Mouse (Mus musculus): Measurements from ENCODE around the gene Tsr2. TPM values are rescaled to one million over a fixed set of nuclear protein-coding genes. Genes with fewer than 3 reads are reported as not detected.

Gene Tsr2
- polyA plus RNA-seq, 1 experiment from 2014 or later: 52.9 TPM

- no peak overlapping the region for H3K27ac ChIP-seq (replicated peaks; ENCODE audit: low read depth, low read length)
- H3K9ac ChIP-seq (replicated peaks; ENCODE audit: low read length): no peak overlapping the region
- no peak for ATAC-seq (replicated peaks; ENCODE audit: insufficient number of reproducible peaks, low FRiP score, low TSS enrichment, low read depth)
- no peaks in the 10 kb centered on the region for H3K4me1 ChIP-seq (ENCODE audit: control insufficient read depth, insufficient read depth, low read length)
- no peak overlapping the region for H3K4me2 ChIP-seq (ENCODE audit: low read depth, low read length)
- no peaks in the 10 kb centered on the region for H3K27me3 ChIP-seq (ENCODE audit: control insufficient read depth, insufficient read depth, low read length)
- no peaks in the 10 kb centered on the region for H3K36me3 ChIP-seq (replicated peaks; ENCODE audit: control insufficient read depth, insufficient read depth, low read depth, low read length)
- no peak overlapping the region for H3K4me3 ChIP-seq (ENCODE audit: low read depth, low read length)
- DNase-seq (ENCODE audit: low spot score): no peak
- no peaks in the 10 kb centered on the region for H3K9me3 ChIP-seq (replicated peaks; ENCODE audit: control insufficient read depth, low read length)
- WGBS: 88% methylated on average over 2 of the region's 2 CpGs
Observed at GRCm38 (mm10) chrX:151085599-151085998, 10.7 kb downstream of the Tsr2 start.

GRCm38 (mm10) chrX:151076941-151077485 lies 19.3 kb downstream of the Tsr2 start:
- H3K9ac ChIP-seq (replicated peaks; ENCODE audit: low read length): no peak overlapping the region
- 81% methylated on average over 4 of the region's 4 CpGs for WGBS
- no peak overlapping the region for H3K4me2 ChIP-seq (ENCODE audit: low read depth, low read length)
- H3K4me3 ChIP-seq (ENCODE audit: low read depth, low read length): no peak overlapping the region
- H3K27ac ChIP-seq (replicated peaks; ENCODE audit: low read depth, low read length): no peak overlapping the region
- no peaks in the 10 kb centered on the region for H3K9me3 ChIP-seq (replicated peaks; ENCODE audit: control insufficient read depth, low read length)
- DNase-seq (ENCODE audit: low spot score): no peak
- H3K4me1 ChIP-seq (ENCODE audit: control insufficient read depth, insufficient read depth, low read length): no peaks in the 10 kb centered on the region
- no peaks in the 10 kb centered on the region for H3K27me3 ChIP-seq (ENCODE audit: control insufficient read depth, insufficient read depth, low read length)
- no peaks in the 10 kb centered on the region; the same call in 1 of the 2 replicates for H3K36me3 ChIP-seq (replicated peaks; ENCODE audit: control insufficient read depth, insufficient read depth, low read depth, low read length)
- ATAC-seq (replicated peaks; ENCODE audit: insufficient number of reproducible peaks, low FRiP score, low TSS enrichment, low read depth): no peak

GRCm38 (mm10) chrX:151076007-151076406 lies 20.3 kb downstream of the Tsr2 start:
- no peak for ATAC-seq (replicated peaks; ENCODE audit: insufficient number of reproducible peaks, low FRiP score, low TSS enrichment, low read depth)

GRCm38 (mm10) chrX:151067876-151068275 lies 28.5 kb downstream of the Tsr2 start:
- 93% methylated on average over 5 of the region's 5 CpGs for WGBS
- no peak overlapping the region for H3K4me2 ChIP-seq (ENCODE audit: low read depth, low read length)
- no peak overlapping the region for H3K27ac ChIP-seq (replicated peaks; ENCODE audit: low read depth, low read length)
- no peaks in the 10 kb centered on the region; the same call in 1 of the 2 replicates for H3K36me3 ChIP-seq (replicated peaks; ENCODE audit: control insufficient read depth, insufficient read depth, low read depth, low read length)
- no peaks in the 10 kb centered on the region for H3K9me3 ChIP-seq (replicated peaks; ENCODE audit: control insufficient read depth, low read length)
- DNase-seq (ENCODE audit: low spot score) (no peak), ATAC-seq (replicated peaks; ENCODE audit: insufficient number of reproducible peaks, low FRiP score, low TSS enrichment, low read depth) (no peak)
- no peak overlapping the region for H3K9ac ChIP-seq (replicated peaks; ENCODE audit: low read length)
- no peaks in the 10 kb centered on the region for H3K4me1 ChIP-seq (ENCODE audit: control insufficient read depth, insufficient read depth, low read length)
- no peaks in the 10 kb centered on the region for H3K27me3 ChIP-seq (ENCODE audit: control insufficient read depth, insufficient read depth, low read length)
- no peak overlapping the region for H3K4me3 ChIP-seq (ENCODE audit: low read depth, low read length)

More at GRCm38 (mm10) chrX:151076007-151076406, 20.3 kb downstream of the Tsr2 start:
- H3K9me3 ChIP-seq (replicated peaks; ENCODE audit: control insufficient read depth, low read length): no peaks in the 10 kb centered on the region
- 91% methylated on average over 5 of the region's 5 CpGs for WGBS
- no peaks in the 10 kb centered on the region; the same call in 1 of the 2 replicates for H3K36me3 ChIP-seq (replicated peaks; ENCODE audit: control insufficient read depth, insufficient read depth, low read depth, low read length)
- no peak for DNase-seq (ENCODE audit: low spot score)
- H3K4me2 ChIP-seq (ENCODE audit: low read depth, low read length): no peak overlapping the region
- no peak overlapping the region for H3K9ac ChIP-seq (replicated peaks; ENCODE audit: low read length)
- no peaks in the 10 kb centered on the region for H3K4me1 ChIP-seq (ENCODE audit: control insufficient read depth, insufficient read depth, low read length)
- H3K4me3 ChIP-seq (ENCODE audit: low read depth, low read length): no peak overlapping the region
- H3K27ac ChIP-seq (replicated peaks; ENCODE audit: low read depth, low read length): no peak overlapping the region
- H3K27me3 ChIP-seq (ENCODE audit: control insufficient read depth, insufficient read depth, low read length): no peaks in the 10 kb centered on the region

- DNase-seq (ENCODE audit: low spot score): no peak
- H3K27me3 ChIP-seq (ENCODE audit: control insufficient read depth, insufficient read depth, low read length): no peaks in the 10 kb centered on the region
- WGBS: 89% methylated on average over 7 of the region's 7 CpGs
Observed at GRCm38 (mm10) chrX:151066071-151066666, 30.2 kb downstream of the Tsr2 start.

GRCm38 (mm10) chrX:151061615-151062299 lies 34.6 kb downstream of the Tsr2 start:
- no peak overlapping the region for H3K4me3 ChIP-seq (ENCODE audit: low read depth, low read length)
- 78% methylated on average over 3 of the region's 3 CpGs for WGBS

More at GRCm38 (mm10) chrX:151066071-151066666, 30.2 kb downstream of the Tsr2 start:
- no peaks in the 10 kb centered on the region for H3K9me3 ChIP-seq (replicated peaks; ENCODE audit: control insufficient read depth, low read length)
- H3K4me3 ChIP-seq (ENCODE audit: low read depth, low read length): no peak overlapping the region
- H3K4me2 ChIP-seq (ENCODE audit: low read depth, low read length): no peak overlapping the region
- H3K4me1 ChIP-seq (ENCODE audit: control insufficient read depth, insufficient read depth, low read length): no peaks in the 10 kb centered on the region
- no peak overlapping the region for H3K9ac ChIP-seq (replicated peaks; ENCODE audit: low read length)
- H3K27ac ChIP-seq (replicated peaks; ENCODE audit: low read depth, low read length): no peak overlapping the region
- no peak for ATAC-seq (replicated peaks; ENCODE audit: insufficient number of reproducible peaks, low FRiP score, low TSS enrichment, low read depth)
- H3K36me3 ChIP-seq (replicated peaks; ENCODE audit: control insufficient read depth, insufficient read depth, low read depth, low read length): no peaks in the 10 kb centered on the region; the same call in 1 of the 2 replicates

GRCm38 (mm10) chrX:151059346-151059745 lies 37.0 kb downstream of the Tsr2 start:
- DNase-seq (ENCODE audit: low spot score) (no peak), ATAC-seq (replicated peaks; ENCODE audit: insufficient number of reproducible peaks, low FRiP score, low TSS enrichment, low read depth) (no peak)
- Histone ChIP-seq H3K27ac (replicated peaks; ENCODE audit: low read depth, low read length) (no peak overlapping the region), H3K4me3 (ENCODE audit: low read depth, low read length) (no peak overlapping the region), H3K27me3 (ENCODE audit: control insufficient read depth, insufficient read depth, low read length) (no peaks in the 10 kb centered on the region), H3K9ac (replicated peaks; ENCODE audit: low read length) (no peak overlapping the region), H3K4me1 (ENCODE audit: control insufficient read depth, insufficient read depth, low read length) (no peaks in the 10 kb centered on the region), H3K36me3 (replicated peaks; ENCODE audit: control insufficient read depth, insufficient read depth, low read depth, low read length) (no peaks in the 10 kb centered on the region), H3K9me3 (replicated peaks; ENCODE audit: control insufficient read depth, low read length) (no peaks in the 10 kb centered on the region), H3K4me2 (ENCODE audit: low read depth, low read length) (no peak overlapping the region)
- WGBS: 95% methylated on average over 1 of the region's 1 CpGs

More at GRCm38 (mm10) chrX:151061615-151062299, 34.6 kb downstream of the Tsr2 start:
- no peaks in the 10 kb centered on the region for H3K27me3 ChIP-seq (ENCODE audit: control insufficient read depth, insufficient read depth, low read length)
- no peaks in the 10 kb centered on the region for H3K36me3 ChIP-seq (replicated peaks; ENCODE audit: control insufficient read depth, insufficient read depth, low read depth, low read length)
- no peak overlapping the region for H3K9ac ChIP-seq (replicated peaks; ENCODE audit: low read length)
- H3K4me2 ChIP-seq (ENCODE audit: low read depth, low read length): no peak overlapping the region
- DNase-seq (ENCODE audit: low spot score): no peak
- ATAC-seq (replicated peaks; ENCODE audit: insufficient number of reproducible peaks, low FRiP score, low TSS enrichment, low read depth): no peak
- H3K4me1 ChIP-seq (ENCODE audit: control insufficient read depth, insufficient read depth, low read length): no peaks in the 10 kb centered on the region
- no peak overlapping the region for H3K27ac ChIP-seq (replicated peaks; ENCODE audit: low read depth, low read length)
- no peaks in the 10 kb centered on the region for H3K9me3 ChIP-seq (replicated peaks; ENCODE audit: control insufficient read depth, low read length)

GRCm38 (mm10) chrX:151055559-151055958 lies 40.8 kb downstream of the Tsr2 start:
- peak; percentile 8 for DNase-seq (ENCODE audit: low spot score)
- no peaks in the 10 kb centered on the region for H3K27me3 ChIP-seq (ENCODE audit: control insufficient read depth, insufficient read depth, low read length)
- no peaks in the 10 kb centered on the region for H3K4me1 ChIP-seq (ENCODE audit: control insufficient read depth, insufficient read depth, low read length)
- no peak overlapping the region for H3K27ac ChIP-seq (replicated peaks; ENCODE audit: low read depth, low read length)
- H3K4me2 ChIP-seq (ENCODE audit: low read depth, low read length): no peak overlapping the region
- 0 out of 2 replicates have a peak, but pooled peaks have one; percentile 52 for ATAC-seq (replicated peaks; ENCODE audit: insufficient number of reproducible peaks, low FRiP score, low TSS enrichment, low read depth)
- H3K4me3 ChIP-seq (ENCODE audit: low read depth, low read length): no peak overlapping the region
- no peaks in the 10 kb centered on the region for H3K9me3 ChIP-seq (replicated peaks; ENCODE audit: control insufficient read depth, low read length)
- 20% methylated on average over 1 of the region's 1 CpGs for WGBS
- H3K36me3 ChIP-seq (replicated peaks; ENCODE audit: control insufficient read depth, insufficient read depth, low read depth, low read length): no peaks in the 10 kb centered on the region
- no peak overlapping the region for H3K9ac ChIP-seq (replicated peaks; ENCODE audit: low read length)

All from embryonic facial prominence, embryonic 11.5 days (tissue).